ENCODE assay signal across 21 mouse cellular contexts in the genomic region with DNA sequence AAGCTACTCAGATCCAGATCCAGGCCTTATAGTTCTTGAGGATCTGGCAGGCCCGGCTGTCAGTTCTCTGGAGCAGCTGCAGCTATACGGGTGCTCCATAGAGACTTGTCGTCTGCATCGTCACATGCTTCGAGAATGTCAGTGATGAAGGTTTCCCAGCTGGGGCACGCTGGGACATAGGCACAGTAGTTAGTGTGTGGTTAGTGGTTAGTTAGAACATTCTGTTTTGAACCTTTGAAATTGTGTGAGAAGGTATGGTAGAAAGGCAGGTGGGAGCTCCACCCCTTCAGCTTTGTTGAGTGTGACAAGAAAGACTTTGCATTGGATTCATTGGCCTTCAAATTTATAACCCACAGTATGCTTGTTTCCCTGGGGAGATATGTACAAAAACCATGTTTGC. TPM values are rescaled to one million over a fixed set of nuclear protein-coding genes. Genes with fewer than 3 reads are reported as not detected.
DNase-seq lines count a peak whose midpoint lies in the region; ATAC-seq and TF ChIP-seq lines count a peak whose summit lies in the region.
"Had no signal": no experiment of that assay in that cellular context is flagged by ENCODE, and none has a peak within 500 bp of the region (broad histone marks: within the 10 kb centered on the region; RNA-seq: fewer than 3 reads in every experiment).

No protein-coding gene starts in this region.

- no peaks in the 10 kb centered on the region for H3K27me3 ChIP-seq in thymus, adult 2 months (ENCODE audit: control insufficient read depth, insufficient read depth, low read length)

- TF ChIP-seq CTCF in thymus, adult 2 months (IDR thresholded peaks at IDR 0.05; ENCODE audit: borderline replicate concordance, control insufficient read depth, extremely low read depth, insufficient read depth, low read length, poor library complexity) = no peak

- peaks cover 18% of the 10 kb centered on the region for H3K4me1 ChIP-seq in thymus, adult 2 months (replicated peaks; ENCODE audit: control insufficient read depth, insufficient read depth, low read length)
- H3K4me1 ChIP-seq: embryonic facial prominence, embryonic 10.5 days; heart, embryonic 10.5 days had no signal

- no peak overlapping the region for H3K4me3 ChIP-seq in thymus, adult 2 months (ENCODE audit: control insufficient read depth, insufficient read depth, low read length)
- H3K4me3 ChIP-seq: embryonic facial prominence, embryonic 10.5 days; heart, embryonic 10.5 days; hindbrain, embryonic 10.5 days had no signal

- ATAC-seq in CD4-positive, CD25-positive, alpha-beta regulatory T cell, adult 4 months = no peak
- ATAC-seq: activated CD4-positive, CD25-positive, alpha-beta regulatory T cell, adult 4 months; forebrain, embryonic 14.5 days had no signal

- WGBS in thymus, adult 2 months = 8% methylated on average over 6 of the region's 6 CpGs

- no peaks in the 10 kb centered on the region for H3K36me3 ChIP-seq in thymus, adult 2 months (ENCODE audit: control insufficient read depth, insufficient read depth, low read length)
- H3K36me3 ChIP-seq: embryonic facial prominence, embryonic 10.5 days; heart, embryonic 10.5 days; hindbrain, embryonic 10.5 days had no signal

- DNase-seq in CD4-positive helper T cell, adult 2 months (ENCODE audit: low read depth, low spot score) = peak; percentile 49
- peak; percentile 55 for DNase-seq in T-cell, adult 2 months (ENCODE audit: low spot score)
- DNase-seq in thymus, adult 2 months = peak; percentile 32
- peak; percentile 55 for DNase-seq in thymus, postnatal 25 days
- DNase-seq in layer of hippocampus, adult 9-11 months = no peak
- DNase-seq in urinary bladder, postnatal 25 days (ENCODE audit: low spot score) = no peak
- DNase-seq: adrenal gland, postnatal 14 days; cerebellum, adult 2 months; cerebellum, postnatal 10 days; gastrocnemius, postnatal 36 days; heart, adult 18-20 months; heart, postnatal 14 days had no signal

- no peak overlapping the region for H3K27ac ChIP-seq in thymus, adult 2 months (ENCODE audit: control insufficient read depth, insufficient read depth, low read length)
- H3K27ac ChIP-seq: embryonic facial prominence, embryonic 10.5 days; heart, embryonic 10.5 days; hindbrain, embryonic 10.5 days; hindbrain, embryonic 14.5 days had no signal

- no peak for TF ChIP-seq POLR2A in thymus, adult 2 months (IDR thresholded peaks at IDR 0.05; ENCODE audit: control insufficient read depth, extremely low read depth, insufficient read depth, low read length, poor library complexity)

RNA-seq across cellular contexts. Expression of gene Thnsl2, which starts 10.6 kb away (rescaled TPM):
- 3.9 and 4.6 TPM in 2 replicates for polyA plus RNA-seq in thymus, adult 2 months (2012; rRNA removed)
- polyA plus RNA-seq in CD4-positive, CD25-positive, alpha-beta regulatory T cell, adult 4 months (2017; shearing (Covaris generic)) = 1 to 10 TPM; 1.3 to 2.1 TPM

RNA-seq across cellular contexts. Expression of gene Fabp1, which starts 44.8 kb away (rescaled TPM):
- 0.47 and 2.2 TPM in 2 replicates for polyA plus RNA-seq in thymus, adult 2 months (2012; rRNA removed)
- not detected for polyA plus RNA-seq in CD4-positive, CD25-positive, alpha-beta regulatory T cell, adult 4 months (2017; shearing (Covaris generic))
- polyA plus RNA-seq: activated CD4-positive, CD25-positive, alpha-beta regulatory T cell, adult 4 months; cerebellum, adult 2 months; embryonic facial prominence, embryonic 10.5 days; embryonic facial prominence, embryonic 14.5 days; forebrain, embryonic 14.5 days; heart, embryonic 14.5 days; hindbrain, embryonic 10.5 days; hindbrain, embryonic 14.5 days had no signal

Comparison
In these comparisons a context has a peak if more than half of its experiments do, and no peak if none do; other contexts are left out.
1. DNase-seq: peak in CD4-positive helper T cell, adult 2 months (single experiment), T-cell, adult 2 months (single experiment), thymus, adult 2 months (single experiment) and thymus, postnatal 25 days (single experiment); none in layer of hippocampus, adult 9-11 months (single experiment) and urinary bladder, postnatal 25 days (single experiment).